Mouse (Mus musculus): ENCODE measurements around the gene 6430548M08Rik.

Gene 6430548M08Rik

DNA sequence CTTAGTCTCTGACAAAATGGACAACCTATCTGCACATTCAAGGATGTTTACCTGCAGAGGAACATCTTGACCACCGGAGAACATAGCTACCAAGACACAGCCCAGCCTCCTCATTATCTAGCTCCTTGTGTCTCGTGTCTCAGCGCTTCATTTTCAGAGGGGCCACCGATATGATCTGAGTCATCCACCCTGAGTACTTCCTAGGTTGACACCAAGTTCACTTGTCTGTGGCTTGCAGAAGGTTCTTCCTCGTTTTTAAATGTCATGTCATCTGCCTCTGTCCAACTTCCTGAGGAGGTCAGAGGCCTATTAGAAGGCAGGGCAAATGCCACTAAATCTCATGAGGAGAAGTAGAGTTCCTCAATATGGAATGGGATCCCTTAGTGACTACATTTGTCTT lies 1.4 kb upstream of the 6430548M08Rik start:
- H3K27me3 ChIP-seq (ENCODE audit: insufficient read depth, low read length), result peaks cover 51% of the 10 kb centered on the region
- H3K36me3 ChIP-seq (ENCODE audit: insufficient read depth, low read length), result no peaks in the 10 kb centered on the region
- no peaks in the 10 kb centered on the region for H3K9me3 ChIP-seq (ENCODE audit: low read length)
- peaks cover 33% of the 10 kb centered on the region for H3K4me1 ChIP-seq (replicated peaks; ENCODE audit: low read depth, low read length)
- no peak for TF ChIP-seq CTCF (conservative IDR thresholded peaks at IDR 0.05; ENCODE audit: low read length)
- no peak for TF ChIP-seq NANOG (IDR thresholded peaks at IDR 0.05; ENCODE audit: borderline replicate concordance, low read length)
- no peak for TF ChIP-seq POU5F1 (IDR thresholded peaks at IDR 0.05; ENCODE audit: borderline replicate concordance, low read length)
- no peak overlapping the region for H3K4me3 ChIP-seq (replicated peaks; ENCODE audit: low read length)

DNA sequence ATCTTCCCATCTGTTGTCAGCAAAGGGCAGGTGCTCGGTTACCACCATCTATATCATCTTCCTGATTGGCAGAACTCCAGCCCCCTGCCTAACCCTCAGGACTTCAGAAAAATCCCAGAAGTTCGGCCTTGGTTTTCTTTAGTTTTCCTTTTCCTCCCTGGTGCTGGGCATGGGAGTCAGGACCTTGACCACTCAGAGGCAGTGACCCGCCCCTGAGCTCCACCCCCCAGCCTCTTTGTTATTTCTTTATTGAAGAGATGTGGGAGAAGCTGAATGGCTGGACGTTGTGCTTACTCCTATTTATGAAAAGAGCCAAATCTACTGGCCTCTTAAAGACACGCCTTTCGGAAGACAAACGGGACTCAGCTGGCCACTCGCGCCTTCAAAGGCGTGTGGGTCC lies 646 bp upstream of the 6430548M08Rik start:
- TF ChIP-seq CTCF (conservative IDR thresholded peaks at IDR 0.05; ENCODE audit: low read length), result no peak
- TF ChIP-seq POU5F1 (IDR thresholded peaks at IDR 0.05; ENCODE audit: borderline replicate concordance, low read length), result no peak
- TF ChIP-seq NANOG (IDR thresholded peaks at IDR 0.05; ENCODE audit: borderline replicate concordance, low read length), result no peak
- Histone ChIP-seq H3K9me3 (ENCODE audit: low read length) (no peaks in the 10 kb centered on the region), H3K36me3 (ENCODE audit: insufficient read depth, low read length) (no peaks in the 10 kb centered on the region), H3K4me3 (replicated peaks; ENCODE audit: low read length) (peak overlapping the region; percentile 89), H3K4me1 (replicated peaks; ENCODE audit: low read depth, low read length) (peaks cover 33% of the 10 kb centered on the region), H3K27me3 (ENCODE audit: insufficient read depth, low read length) (peaks cover 59% of the 10 kb centered on the region)

DNA sequence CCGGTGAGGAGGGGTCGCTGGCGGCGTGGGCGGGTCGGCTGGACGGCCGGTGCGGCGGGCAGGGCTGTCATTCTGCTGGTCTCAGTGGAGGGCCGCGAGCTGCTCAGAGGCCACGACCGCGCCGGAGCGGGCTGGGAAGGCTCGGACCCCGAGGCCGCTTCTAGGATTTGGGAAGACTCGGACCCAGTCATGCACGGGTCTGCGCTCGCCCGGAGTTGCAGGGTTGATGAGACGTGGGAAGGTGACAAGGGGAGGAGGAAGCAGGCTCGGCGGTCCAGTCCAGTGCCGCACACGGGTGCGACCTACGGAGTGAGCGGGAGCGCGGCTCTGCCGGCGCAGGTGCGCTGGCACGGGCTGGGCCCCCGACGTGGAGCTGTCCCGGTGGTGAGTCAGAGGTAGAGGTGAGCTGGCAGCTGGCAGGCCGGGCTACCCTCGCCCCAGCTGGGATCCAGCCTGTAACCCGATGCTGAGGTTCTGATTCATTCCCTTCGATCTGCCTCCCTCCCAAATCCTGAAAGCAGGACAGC lies 426 bp downstream of the 6430548M08Rik start:
- no peak for TF ChIP-seq POU5F1 (IDR thresholded peaks at IDR 0.05; ENCODE audit: borderline replicate concordance, low read length)
- TF ChIP-seq CTCF (conservative IDR thresholded peaks at IDR 0.05; ENCODE audit: low read length), result no peak
- no peak for TF ChIP-seq NANOG (IDR thresholded peaks at IDR 0.05; ENCODE audit: borderline replicate concordance, low read length)
- Histone ChIP-seq H3K9me3 (ENCODE audit: low read length) (no peaks in the 10 kb centered on the region), H3K4me3 (replicated peaks; ENCODE audit: low read length) (peak overlapping the region; percentile 89), H3K36me3 (ENCODE audit: insufficient read depth, low read length) (no peaks in the 10 kb centered on the region), H3K4me1 (replicated peaks; ENCODE audit: low read depth, low read length) (peaks cover 30% of the 10 kb centered on the region), H3K27me3 (ENCODE audit: insufficient read depth, low read length) (peaks cover 69% of the 10 kb centered on the region)

DNA sequence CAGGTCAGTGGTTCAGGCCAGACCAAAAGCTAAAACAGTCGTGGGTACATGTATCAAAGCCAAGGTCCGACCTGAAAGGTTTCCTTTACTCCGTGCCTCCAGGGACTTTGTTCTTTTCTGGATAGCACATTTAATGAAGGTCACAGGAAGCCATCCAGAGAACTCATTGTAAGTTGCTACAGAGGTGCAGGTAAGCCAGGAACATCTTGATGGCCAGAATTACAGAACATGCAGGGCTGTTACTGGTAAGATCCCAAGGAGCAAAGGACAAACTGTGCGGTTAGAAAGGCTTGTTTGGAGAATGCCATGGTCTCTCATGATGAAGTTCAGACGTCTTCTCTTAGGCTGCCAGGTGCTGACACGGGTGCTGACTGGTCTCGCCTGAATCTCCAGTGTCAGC lies 2.6 kb downstream of the 6430548M08Rik start:
- TF ChIP-seq CTCF (conservative IDR thresholded peaks at IDR 0.05; ENCODE audit: low read length) (no peak), POU5F1 (IDR thresholded peaks at IDR 0.05; ENCODE audit: borderline replicate concordance, low read length) (no peak), NANOG (IDR thresholded peaks at IDR 0.05; ENCODE audit: borderline replicate concordance, low read length) (no peak)
- Histone ChIP-seq H3K27me3 (ENCODE audit: insufficient read depth, low read length) (peaks cover 82% of the 10 kb centered on the region), H3K9me3 (ENCODE audit: low read length) (no peaks in the 10 kb centered on the region), H3K36me3 (ENCODE audit: insufficient read depth, low read length) (no peaks in the 10 kb centered on the region), H3K4me1 (replicated peaks; ENCODE audit: low read depth, low read length) (peaks cover 12% of the 10 kb centered on the region), H3K4me3 (replicated peaks; ENCODE audit: low read length) (no peak overlapping the region)

DNA sequence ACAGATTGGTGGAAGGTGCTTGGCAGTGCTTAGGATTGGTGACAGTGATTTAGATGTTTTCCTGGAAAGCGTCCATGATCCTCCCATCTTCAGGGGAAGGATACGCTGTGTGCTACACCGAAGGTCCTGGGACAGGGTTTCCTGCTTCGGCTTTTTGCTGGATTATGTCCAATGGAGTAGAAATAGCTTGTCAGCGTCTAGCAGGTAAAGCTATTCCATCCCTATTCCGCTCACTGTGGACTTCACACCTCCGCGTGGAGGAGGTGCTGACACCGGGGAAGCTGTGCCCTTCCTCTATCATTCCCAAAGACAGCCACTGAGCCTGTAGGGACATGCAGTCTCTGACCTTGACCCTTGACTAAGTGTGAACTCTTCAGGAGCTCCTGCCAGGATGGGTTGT lies 4.2 kb downstream of the 6430548M08Rik start:
- peaks cover 8% of the 10 kb centered on the region for H3K4me1 ChIP-seq (replicated peaks; ENCODE audit: low read depth, low read length)
- no peaks in the 10 kb centered on the region for H3K9me3 ChIP-seq (ENCODE audit: low read length)
- no peak for TF ChIP-seq CTCF (conservative IDR thresholded peaks at IDR 0.05; ENCODE audit: low read length)
- TF ChIP-seq POU5F1 (IDR thresholded peaks at IDR 0.05; ENCODE audit: borderline replicate concordance, low read length), result no peak
- TF ChIP-seq NANOG (IDR thresholded peaks at IDR 0.05; ENCODE audit: borderline replicate concordance, low read length), result no peak
- no peaks in the 10 kb centered on the region for H3K36me3 ChIP-seq (ENCODE audit: insufficient read depth, low read length)
- H3K27me3 ChIP-seq (ENCODE audit: insufficient read depth, low read length), result peaks cover 74% of the 10 kb centered on the region
- H3K4me3 ChIP-seq (replicated peaks; ENCODE audit: low read length), result no peak overlapping the region

DNA sequence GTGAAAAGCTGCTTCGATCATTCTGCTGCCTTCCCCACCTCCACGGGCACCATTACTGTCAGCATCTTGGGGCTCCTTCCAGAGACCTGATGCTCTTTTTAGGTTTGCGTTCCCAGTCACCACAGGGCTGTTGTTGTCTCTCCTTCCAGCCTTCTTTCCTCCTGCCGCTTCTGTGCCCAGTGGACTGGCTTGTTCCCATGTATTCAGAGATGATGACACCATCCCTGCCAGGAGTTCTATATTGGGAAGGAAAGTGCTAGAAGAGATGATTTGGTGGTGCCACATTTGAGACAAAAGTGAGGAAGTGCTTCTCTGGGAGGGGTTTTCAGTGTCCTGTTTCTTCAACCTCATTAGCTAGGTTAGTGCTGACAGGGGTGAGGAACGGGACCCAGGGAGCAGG lies 4.9 kb downstream of the 6430548M08Rik start:
- Histone ChIP-seq H3K9me3 (ENCODE audit: low read length) (no peaks in the 10 kb centered on the region), H3K4me1 (replicated peaks; ENCODE audit: low read depth, low read length) (peaks cover 3% of the 10 kb centered on the region), H3K4me3 (replicated peaks; ENCODE audit: low read length) (no peak overlapping the region), H3K27me3 (ENCODE audit: insufficient read depth, low read length) (peaks cover 69% of the 10 kb centered on the region), H3K36me3 (ENCODE audit: insufficient read depth, low read length) (no peaks in the 10 kb centered on the region)
- TF ChIP-seq CTCF (conservative IDR thresholded peaks at IDR 0.05; ENCODE audit: low read length) (no peak), NANOG (IDR thresholded peaks at IDR 0.05; ENCODE audit: borderline replicate concordance, low read length) (no peak), POU5F1 (IDR thresholded peaks at IDR 0.05; ENCODE audit: borderline replicate concordance, low read length) (no peak)

DNA sequence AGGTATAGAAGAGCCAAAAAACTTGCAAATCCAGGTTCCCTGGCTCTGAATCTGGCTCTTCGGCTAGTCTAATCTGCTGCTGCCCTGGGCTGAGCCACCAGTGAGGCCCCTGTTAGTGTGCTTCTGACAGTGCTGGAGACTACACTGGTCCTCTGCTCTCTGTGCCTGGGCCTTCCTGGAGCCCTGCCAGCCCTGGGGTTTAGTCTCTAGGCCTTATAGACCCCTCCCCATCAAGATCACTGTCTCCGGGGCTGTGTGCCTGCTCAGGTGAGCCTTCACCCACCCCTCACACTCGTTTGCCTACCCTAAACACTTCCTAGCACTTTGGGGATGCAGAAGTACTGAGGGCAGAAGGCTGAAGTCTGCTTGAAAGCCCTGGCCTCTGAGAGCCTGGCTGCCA lies 5.5 kb downstream of the 6430548M08Rik start:
- Histone ChIP-seq H3K9me3 (ENCODE audit: low read length) (no peaks in the 10 kb centered on the region), H3K4me3 (replicated peaks; ENCODE audit: low read length) (no peak overlapping the region), H3K4me1 (replicated peaks; ENCODE audit: low read depth, low read length) (peaks cover 3% of the 10 kb centered on the region), H3K27me3 (ENCODE audit: insufficient read depth, low read length) (peaks cover 66% of the 10 kb centered on the region), H3K36me3 (ENCODE audit: insufficient read depth, low read length) (no peaks in the 10 kb centered on the region)
- no peak for TF ChIP-seq NANOG (IDR thresholded peaks at IDR 0.05; ENCODE audit: borderline replicate concordance, low read length)
- TF ChIP-seq POU5F1 (IDR thresholded peaks at IDR 0.05; ENCODE audit: borderline replicate concordance, low read length), result no peak
- TF ChIP-seq CTCF (conservative IDR thresholded peaks at IDR 0.05; ENCODE audit: low read length), result no peak

DNA sequence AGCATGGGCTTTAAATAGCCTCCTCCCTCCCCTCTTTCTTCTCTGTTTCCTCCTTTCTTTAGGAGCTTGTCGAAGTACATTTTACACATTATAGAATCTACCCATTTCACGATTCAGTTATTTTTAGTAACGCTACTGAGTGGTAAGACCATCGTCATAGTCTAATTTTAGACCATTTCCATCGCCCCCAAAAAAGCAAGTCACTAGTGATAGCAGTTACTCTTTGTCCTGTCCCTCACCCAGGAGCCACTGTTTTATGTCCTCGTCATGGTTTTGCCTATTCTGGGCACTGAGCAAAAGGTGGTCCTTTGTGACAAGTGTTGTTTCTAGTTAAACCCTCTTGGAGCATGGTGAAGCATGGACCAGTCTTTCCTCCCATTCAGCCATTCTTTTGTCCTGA lies 6.0 kb downstream of the 6430548M08Rik start:
- Histone ChIP-seq H3K27me3 (ENCODE audit: insufficient read depth, low read length) (peaks cover 64% of the 10 kb centered on the region), H3K9me3 (ENCODE audit: low read length) (no peaks in the 10 kb centered on the region), H3K36me3 (ENCODE audit: insufficient read depth, low read length) (no peaks in the 10 kb centered on the region), H3K4me3 (replicated peaks; ENCODE audit: low read length) (no peak overlapping the region), H3K4me1 (replicated peaks; ENCODE audit: low read depth, low read length) (no peaks in the 10 kb centered on the region)
- TF ChIP-seq CTCF (conservative IDR thresholded peaks at IDR 0.05; ENCODE audit: low read length) (no peak), POU5F1 (IDR thresholded peaks at IDR 0.05; ENCODE audit: borderline replicate concordance, low read length) (no peak), NANOG (IDR thresholded peaks at IDR 0.05; ENCODE audit: borderline replicate concordance, low read length) (no peak)

DNA sequence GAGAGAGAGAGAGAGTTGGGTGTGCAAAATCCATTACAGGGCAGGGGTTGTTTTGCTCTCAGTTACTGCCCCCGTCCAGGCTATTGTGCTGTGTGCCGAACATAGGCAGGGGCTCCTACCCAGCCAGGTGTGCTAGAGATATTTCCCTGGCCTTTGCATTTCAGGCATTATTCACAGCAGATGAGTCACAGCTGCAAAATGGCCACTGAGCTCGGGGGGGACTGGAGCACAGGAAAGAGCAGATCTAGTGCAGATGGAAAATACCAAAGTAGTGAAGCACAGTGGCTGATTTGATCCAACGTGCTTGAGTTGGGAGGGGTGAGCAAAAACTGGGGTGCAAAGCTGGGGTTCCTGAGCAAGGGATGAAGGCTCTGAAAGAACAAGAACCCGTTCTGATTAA lies 7.0 kb downstream of the 6430548M08Rik start:
- TF ChIP-seq POU5F1 (IDR thresholded peaks at IDR 0.05; ENCODE audit: borderline replicate concordance, low read length), result no peak
- no peak for TF ChIP-seq NANOG (IDR thresholded peaks at IDR 0.05; ENCODE audit: borderline replicate concordance, low read length)
- TF ChIP-seq CTCF (conservative IDR thresholded peaks at IDR 0.05; ENCODE audit: low read length), result no peak
- H3K9me3 ChIP-seq (ENCODE audit: low read length), result no peaks in the 10 kb centered on the region
- no peaks in the 10 kb centered on the region for H3K4me1 ChIP-seq (replicated peaks; ENCODE audit: low read depth, low read length)
- H3K4me3 ChIP-seq (replicated peaks; ENCODE audit: low read length), result no peak overlapping the region
- peaks cover 54% of the 10 kb centered on the region for H3K27me3 ChIP-seq (ENCODE audit: insufficient read depth, low read length)
- no peaks in the 10 kb centered on the region for H3K36me3 ChIP-seq (ENCODE audit: insufficient read depth, low read length)

Measured in E14TG2a.4 (cell line).